Mouse (Mus musculus) liver, postnatal 0 days (tissue): ENCODE results near the gene Gls2.

Experiments used
- CTCF ChIP-seq: sonication (generic); IDR thresholded peaks from 2 replicates; pipeline ENCODE4 v1.5.1; 2016; ENCODE audit warnings: antibody characterized with exemption, low read depth
- EP300 ChIP-seq: IDR thresholded peaks from 2 replicates; pipeline ENCODE4 v1.6.1; 2016; ENCODE audit warnings: antibody characterized with exemption, low read depth, mild to moderate bottlenecking

DNA sequence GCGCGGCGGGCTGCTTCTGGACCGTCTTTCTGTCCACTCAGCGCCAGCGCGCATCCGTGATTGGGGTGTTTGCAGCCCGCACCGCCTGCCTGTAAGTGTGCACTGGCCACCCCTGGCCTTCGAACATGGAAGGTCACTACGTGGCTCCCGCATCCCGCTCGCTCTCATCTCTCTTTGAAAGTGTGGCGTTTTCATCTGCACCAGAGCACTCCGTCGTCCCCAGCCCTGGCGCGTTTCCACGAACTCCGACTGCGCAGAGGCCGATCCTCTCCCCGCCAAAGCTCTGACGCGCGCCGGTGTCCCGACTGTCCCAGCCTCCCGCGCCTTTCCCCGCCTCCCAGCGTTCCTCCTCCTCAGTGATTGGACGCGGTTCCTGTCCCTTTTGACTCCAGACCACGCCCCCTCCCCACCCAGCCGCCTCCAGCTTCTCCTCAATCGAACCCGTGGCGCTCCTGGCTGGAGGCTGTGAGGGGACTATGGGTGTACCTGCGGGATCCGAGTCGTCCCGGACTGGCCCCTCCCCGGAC lies at the start of gene Gls2:
- TF ChIP-seq CTCF (no peak), EP300 (no peak)
